Mouse (Mus musculus) hindlimb bud, embryonic 11.5 days (tissue): ENCODE measurements around the gene Trem3.
A peak's percentile ranks its signal among the peaks of the same experiment; 100 is the strongest.

ENCODE experiments used
- DNase-seq: peaks from one replicate; pipeline ENCODE4 v3.0.0-alpha.2; 2012; ENCODE audit warnings: low read depth, low spot score; ENCODE audit errors: extremely low spot score

Gene Trem3

DNA sequence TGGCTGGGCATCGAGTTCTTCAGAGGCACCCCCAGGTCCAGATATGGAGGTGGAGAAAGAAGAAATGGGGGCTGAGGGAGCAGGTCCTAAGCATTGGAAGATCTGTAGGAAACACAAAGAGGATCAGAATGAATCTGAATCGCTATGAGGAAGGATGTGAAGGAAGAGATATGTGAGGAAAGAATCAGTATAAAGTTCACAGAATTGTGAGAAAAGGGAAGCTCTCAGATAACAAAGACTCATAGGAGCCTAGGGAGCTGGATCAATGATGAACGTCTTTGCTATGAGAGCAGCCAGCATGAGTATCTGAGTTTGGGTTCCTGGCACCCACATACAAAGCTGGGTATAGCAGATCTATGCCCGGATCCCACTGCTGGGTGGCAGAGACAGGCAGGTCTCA is 22.3 kb downstream of the Trem3 start:
- DNase-seq: no peak

DNA sequence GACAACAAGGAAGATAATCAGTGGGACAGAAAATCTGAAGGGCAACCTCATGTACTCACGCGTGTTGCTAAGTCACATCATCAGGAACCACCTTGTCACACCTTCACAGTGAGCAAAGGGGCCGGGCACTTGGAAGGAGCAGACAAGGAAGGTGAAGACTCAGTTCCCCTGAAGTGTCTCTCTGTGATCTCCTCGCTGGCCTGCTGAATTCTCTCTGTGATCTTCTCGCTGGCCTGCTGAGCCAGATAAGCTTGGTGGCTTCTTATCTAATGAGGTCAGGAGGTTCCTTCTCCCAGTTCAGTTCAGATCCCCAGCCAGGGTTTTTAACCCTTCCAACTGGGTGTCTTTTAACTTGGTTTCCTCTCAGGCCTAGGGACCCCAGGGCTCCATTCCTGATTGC is 24.6 kb downstream of the Trem3 start:
- no peak for DNase-seq

DNA sequence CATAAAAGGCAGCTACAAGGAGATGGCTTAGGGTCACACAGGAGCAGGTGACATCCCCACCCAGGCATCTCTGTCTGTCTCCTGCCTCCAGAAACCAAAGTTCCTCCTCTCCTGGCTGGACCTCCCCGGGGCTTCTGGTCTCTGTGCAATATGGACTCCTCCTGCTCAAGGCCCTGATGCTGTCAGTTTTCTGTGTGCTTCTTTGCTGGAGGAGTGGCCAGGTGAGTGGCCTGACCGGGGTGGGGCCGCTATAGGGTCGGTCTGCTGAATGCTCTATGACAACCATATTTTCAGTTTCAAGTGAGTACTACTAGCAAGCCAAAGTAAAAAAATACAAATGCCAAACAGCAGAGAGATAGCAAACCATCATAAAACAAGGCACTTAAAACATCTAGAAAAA is 25.0 kb downstream of the Trem3 start:
- DNase-seq: no peak

DNA sequence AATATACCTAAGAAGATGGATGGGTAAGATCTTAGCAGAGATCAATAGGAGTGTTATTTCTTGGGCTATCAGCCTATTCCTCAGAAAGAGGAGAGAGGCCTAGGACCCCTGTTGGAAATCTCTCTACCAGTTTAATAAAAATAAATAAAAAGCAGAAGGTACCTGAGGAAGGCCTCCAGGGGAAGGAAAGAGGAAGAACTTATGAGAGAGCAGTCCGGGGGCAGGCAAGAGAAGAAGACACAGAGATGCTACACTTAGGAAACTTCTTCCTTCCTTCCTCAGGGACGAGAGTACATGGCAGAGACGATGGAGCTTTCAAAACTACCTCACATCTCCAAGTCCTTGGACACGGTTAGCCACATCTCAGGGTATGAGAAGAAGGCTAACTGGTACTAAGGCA is 26.5 kb downstream of the Trem3 start:
- DNase-seq: no peak

DNA sequence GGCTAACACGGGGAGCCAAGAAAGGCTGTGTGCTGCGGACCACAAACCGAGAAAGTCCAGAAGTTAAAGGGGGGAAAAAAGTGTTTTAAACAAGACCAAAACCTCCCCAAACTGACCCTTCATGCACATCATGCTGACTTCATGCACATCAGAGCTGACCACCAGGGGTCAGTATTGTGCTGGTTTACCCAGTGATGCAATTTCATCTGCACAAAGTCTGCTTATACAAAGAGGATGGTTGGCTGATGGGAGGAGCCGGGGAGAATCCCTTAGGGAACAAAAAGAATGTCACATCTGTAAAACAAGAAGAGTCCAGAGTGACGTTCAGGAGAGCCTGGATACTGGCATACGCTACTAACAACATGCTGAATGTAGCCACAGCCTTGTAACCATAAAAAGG is 27.3 kb downstream of the Trem3 start:
- peak; percentile 88 for DNase-seq

DNA sequence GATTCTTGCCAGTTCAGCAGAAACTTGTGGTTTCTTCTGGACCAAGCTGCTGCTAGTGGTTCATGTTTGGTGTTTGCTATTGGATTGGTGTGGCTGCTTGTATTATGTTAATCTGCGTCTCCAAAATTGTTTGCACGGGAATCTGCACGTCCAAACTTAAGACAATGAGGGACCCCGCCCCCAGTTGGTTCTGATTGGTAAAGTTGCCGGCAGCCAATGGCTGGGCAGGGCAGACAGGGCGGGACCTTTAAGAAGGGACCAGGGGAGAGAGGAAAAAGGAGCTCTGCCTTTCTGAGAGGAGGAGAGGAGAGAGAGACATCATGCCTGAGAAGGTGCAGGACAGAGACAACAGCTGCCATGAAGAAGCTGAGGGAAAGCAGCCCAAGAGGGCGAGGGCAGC is 28.2 kb downstream of the Trem3 start:
- no peak for DNase-seq

DNA sequence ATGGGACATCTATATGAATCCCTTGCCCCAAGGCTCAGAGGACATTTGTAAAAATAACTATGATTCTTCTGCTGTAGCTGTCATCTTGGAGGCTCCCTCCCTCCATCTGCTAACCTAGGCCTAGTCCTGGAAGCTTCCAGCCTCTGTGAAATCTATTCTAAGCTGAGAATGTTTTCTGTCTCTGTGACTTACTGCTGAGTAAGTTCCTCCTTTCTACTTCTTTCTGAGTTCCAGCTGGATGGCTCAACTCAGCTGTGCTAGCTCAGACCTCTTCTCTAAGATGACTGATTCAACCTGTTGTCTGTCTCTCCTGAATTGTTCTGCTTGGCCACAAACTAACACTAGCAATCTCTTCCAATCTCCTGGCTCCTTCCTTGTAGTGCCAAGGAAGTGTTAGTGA is 30.8 kb downstream of the Trem3 start:
- no peak for DNase-seq

DNA sequence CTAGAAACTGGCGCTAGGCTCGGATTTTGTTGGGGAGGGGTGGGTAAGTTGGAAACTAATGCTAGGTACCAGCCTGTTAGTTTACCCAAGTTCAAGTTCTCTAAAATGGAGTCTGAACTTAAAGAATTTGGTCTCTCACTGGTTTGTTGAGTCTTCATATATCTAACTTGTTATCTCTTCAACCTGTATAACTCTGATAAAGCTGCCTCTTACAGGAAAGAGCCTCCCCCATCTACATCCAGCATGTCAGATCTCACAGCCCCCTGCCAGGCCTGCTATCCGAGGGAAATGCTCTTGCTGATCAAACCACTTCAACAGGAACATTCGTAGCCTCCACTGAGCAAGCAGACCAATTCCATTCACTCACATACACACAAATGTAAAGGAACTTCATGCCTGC is 31.4 kb downstream of the Trem3 start:
- no peak for DNase-seq

DNA sequence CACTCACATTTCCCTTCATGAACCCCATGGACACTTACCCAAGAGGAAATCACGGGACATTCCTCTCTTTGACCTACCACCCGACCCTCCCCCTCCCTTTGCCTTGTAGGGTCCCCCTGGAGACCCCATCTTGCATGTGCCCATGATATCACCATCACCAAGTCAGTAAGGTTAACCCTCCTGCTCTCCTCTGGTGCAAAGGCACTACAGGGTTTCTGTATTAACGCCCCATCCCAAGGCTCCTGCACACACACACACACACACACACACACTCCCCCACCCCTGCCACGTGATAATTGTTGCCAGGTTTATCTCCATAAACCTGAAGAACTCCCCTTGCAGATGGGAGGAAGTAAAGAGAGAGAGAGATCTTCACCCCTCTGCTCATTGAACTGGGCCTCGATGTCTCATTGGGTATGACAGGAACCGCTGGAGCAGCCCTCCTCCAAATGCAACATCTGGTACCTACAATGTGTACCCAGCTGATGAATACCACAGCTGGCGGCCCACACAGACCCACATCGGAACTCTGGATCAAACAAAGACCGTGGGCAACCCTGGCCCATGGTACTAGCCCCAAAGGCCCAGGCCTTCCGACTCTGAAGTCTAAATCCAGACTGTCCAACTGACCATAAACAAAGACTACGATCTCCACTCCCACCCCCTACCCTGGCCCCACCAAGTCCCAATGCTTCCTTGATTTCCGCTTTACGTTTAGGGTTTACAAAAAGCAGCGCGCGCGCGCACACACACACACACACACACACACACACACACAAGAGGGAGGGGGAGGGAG is 33.6 kb downstream of the Trem3 start:
- no peak for DNase-seq

DNA sequence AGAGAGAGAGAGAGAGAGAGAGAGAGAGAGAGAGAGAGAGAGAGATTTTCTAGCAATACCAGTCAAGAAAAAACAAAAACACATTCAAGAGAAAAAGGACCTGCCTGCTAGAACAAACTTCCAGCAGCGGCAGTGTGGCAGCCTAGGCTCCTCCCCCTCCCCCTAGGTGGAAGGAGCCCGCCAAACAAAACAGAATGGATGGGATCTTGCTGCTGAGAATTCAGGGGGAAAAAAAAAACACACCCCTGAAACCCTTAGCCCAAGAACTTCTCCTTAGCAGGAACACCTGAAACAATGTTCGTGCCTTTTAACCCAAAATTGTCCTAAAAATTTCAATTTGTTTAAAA is 34.1 kb downstream of the Trem3 start:
- DNase-seq: no peak

DNA sequence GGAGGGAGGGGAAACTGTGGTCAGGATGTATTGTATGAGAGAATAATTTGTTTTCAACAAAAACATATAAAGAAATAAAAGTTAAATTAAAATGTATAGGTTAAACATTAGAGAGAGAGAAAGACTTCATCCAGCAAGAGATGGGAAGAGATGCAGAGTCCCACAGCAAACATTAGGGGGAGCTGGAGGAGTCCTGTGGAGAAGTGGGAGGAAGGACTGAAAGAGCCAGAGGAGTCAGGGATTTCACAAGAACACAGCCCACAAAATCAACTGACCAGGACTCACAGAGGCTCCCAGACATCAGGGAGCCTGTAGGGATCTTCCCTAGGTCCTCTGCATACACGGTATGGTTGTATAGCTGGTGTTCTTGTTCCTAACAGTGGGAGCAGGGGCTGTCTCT is 39.2 kb downstream of the Trem3 start:
- no peak for DNase-seq

DNA sequence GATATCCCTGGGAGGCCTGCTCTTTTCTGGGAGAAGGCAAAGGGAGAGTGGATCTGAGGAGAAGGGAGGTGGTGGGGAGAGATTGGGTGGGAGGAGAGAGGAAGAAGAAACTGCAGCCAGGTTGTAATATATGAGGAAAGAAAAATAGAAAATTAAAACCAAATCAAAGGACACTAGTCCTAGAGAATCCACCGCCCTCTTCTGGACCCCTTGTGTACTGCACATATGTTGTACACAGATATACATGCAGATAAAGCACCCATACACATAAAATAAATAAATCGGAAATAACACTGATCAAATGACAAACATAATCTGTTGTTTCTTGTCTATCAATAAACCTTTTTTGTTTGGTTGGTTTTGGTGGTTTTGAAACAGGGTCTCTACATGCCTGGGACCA is 39.7 kb downstream of the Trem3 start:
- no peak for DNase-seq

DNA sequence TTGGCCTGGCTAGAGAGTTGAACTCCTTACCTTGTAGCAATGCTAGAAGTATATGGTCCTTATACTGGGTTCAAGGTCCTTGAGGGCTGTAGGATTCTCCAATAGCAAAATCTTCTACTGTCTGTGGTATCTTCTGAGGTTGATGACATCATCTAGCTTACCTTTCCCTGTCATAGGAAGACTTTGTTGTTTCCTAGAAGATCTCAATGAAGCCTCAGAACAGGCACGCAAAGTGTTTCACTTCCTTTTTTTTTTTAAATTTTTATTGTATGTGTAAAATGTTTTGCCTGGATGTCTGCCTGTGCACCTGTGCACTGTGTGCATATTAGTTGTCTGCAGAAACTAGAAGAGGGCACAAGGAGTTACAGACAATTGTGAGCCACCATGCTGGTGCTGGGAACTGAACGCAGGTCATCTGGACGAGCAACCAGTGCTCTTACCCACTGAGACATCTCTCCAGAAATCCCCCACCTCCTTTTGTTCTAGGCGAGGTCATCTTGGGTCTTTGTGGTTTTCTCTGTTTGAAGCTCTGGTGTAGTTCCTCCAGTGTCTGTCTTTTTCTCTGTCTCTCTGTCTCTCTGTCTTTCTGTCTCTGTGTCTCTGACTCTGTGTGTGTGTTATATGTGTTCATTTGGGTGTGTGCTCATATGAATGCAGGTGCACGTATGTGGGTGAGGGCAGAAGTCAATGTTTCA is 46.1 kb downstream of the Trem3 start:
- no peak for DNase-seq

DNA sequence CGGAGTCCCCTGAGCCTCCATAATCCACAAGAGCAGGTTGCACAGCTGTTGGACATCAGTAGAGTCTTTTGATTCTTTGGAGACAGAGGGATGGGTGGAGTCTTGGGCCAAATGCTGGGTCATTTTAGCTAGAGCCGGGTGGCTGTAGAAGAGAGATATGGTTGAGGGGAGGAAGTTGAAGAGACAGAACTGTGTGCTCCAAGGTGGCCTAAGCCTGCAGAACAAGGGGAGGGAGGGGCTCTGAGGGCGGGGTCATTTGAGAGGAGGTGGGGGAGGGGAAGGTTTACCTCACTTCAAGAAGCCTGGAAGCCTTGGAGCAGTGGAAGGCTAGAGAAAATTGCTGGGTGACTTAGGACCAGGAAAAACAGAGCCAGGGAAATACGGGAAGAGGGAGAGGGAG is 51.6 kb downstream of the Trem3 start, which contains the start of gene Treml2:
Gene Treml2, plus strand, starts transcription at position 296 of the 400 bp plus-strand sequence.
- no peak for DNase-seq

DNA sequence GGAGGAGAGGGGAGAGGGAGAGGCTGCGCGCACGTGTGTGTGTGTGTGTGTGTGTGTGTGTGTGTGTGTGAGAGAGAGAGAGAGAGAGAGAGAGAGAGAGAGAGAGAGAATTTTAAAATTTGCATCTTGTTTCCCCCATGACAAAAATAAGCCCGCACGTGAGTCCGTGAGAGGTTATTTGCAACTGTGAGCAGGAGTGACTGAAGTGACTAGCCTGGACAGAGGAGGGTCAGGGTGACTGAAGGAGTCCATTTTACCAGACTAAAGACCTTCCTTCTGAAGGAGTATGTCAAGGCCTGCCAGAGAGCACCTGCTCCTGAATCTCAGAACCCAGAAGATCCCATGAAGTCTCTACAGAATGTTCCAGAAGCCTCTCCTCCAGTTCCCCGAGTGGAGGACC is 52.2 kb downstream of the Trem3 start:
- DNase-seq: no peak

DNA sequence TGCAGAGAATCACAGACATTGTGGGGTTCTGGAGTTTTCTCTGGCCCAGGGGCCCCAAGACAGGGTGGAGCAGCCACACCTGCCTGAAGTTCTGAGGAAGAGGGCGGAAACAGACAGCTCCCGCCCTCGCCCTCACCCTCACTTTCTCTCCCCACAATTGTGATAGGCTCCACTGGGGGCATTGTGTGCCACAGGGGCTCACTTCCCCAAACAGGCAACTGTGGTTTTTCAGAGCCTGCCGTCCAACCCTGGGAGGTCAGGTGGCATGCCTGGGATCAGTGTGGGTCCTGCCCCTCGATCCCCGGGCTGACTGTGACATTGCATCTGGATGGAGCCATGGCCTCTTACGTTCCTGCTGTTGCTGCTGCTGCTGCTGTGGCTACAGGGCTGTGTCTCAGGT is 52.6 kb downstream of the Trem3 start:
- DNase-seq: no peak

DNA sequence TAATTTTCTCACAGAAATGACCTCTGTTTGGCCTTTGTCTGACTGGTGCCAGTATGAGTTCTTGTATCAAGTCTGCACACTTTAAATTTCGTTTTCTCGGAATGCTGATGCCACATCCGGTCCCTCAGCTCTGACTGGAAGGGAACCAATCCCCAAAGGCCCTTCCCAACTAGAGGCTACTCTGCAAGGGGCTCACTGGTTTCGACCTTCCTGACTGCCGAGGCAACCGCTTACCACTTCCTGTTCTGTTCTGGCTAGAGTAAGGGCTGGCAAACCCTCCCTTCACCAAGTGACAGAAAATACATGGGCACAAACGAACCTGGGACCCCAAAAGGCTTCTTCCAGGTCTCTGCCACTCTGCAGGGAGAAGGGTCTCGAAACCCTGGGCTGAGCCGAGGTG is 53.3 kb downstream of the Trem3 start:
- DNase-seq: no peak

DNA sequence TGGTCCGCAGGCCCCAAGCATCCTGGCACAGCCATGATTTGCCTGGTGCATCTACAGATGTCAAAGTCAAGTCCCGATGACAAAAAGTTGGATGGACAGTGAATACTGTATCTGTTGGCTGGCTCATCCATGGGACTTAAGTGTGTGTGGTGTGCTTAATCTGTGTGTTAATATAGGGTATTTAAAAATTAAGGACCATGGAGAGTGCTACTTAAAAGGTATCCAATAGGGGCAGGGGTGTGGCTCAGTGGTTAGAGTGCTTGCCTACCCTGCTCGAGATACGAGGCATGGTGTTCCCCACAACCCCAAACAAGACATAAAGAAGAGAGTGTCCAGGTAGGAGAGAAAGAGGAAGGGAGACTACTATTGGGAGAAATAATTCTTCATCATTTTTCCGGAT is 54.2 kb downstream of the Trem3 start:
- DNase-seq: no peak
